Mouse (Mus musculus): ENCODE measurements around the gene Atp5b.
A peak's percentile ranks its signal among the peaks of the same experiment; 100 is the strongest.
"Not testable (repeated sequence)": the region's sequence is repeated elsewhere in the genome, so short reads cannot be mapped to it uniquely, and the experiment has no call there.

Gene Atp5b

GRCm38 (mm10) chr10:128070432-128070831 lies 12.6 kb upstream of the Atp5b start:
- DNase-seq, result not testable (repeated sequence)

- DNase-seq, result not testable (repeated sequence)
Observed at GRCm38 (mm10) chr10:128078269-128078668, 4.8 kb upstream of the Atp5b start.

GRCm38 (mm10) chr10:128080496-128080895 lies 2.6 kb upstream of the Atp5b start:
- DNase-seq, result peak; percentile 17

GRCm38 (mm10) chr10:128081807-128082476 lies 1.1 kb upstream of the Atp5b start:
- no peak for DNase-seq

- DNase-seq, result no peak
Observed at GRCm38 (mm10) chr10:128082477-128082808, 630 bp upstream of the Atp5b start.

GRCm38 (mm10) chr10:128083688-128084087 lies 615 bp downstream of the Atp5b start:
- DNase-seq, result peak; percentile 15

GRCm38 (mm10) chr10:128084160-128084559 lies 1.1 kb downstream of the Atp5b start:
- DNase-seq, result no peak

GRCm38 (mm10) chr10:128086391-128086790 lies 3.3 kb downstream of the Atp5b start:
- peak; percentile 32 for DNase-seq

GRCm38 (mm10) chr10:128087216-128087615 lies 4.1 kb downstream of the Atp5b start:
- DNase-seq, result not testable (repeated sequence)

GRCm38 (mm10) chr10:128088181-128088580 lies 5.1 kb downstream of the Atp5b start:
- no peak for DNase-seq

GRCm38 (mm10) chr10:128089842-128090241 lies 6.8 kb downstream of the Atp5b start:
- no peak for DNase-seq

- DNase-seq, result peak; percentile 85
Observed at GRCm38 (mm10) chr10:128090651-128091563, 7.8 kb downstream of the Atp5b start.

GRCm38 (mm10) chr10:128091564-128092505 lies 8.8 kb downstream of the Atp5b start, which contains the start of gene Baz2a:
TSS of gene Baz2a (plus strand) at chr10:128091577.
- peak; percentile 21 for DNase-seq

- peak; percentile 84 for DNase-seq
Observed at GRCm38 (mm10) chr10:128092506-128093495, 9.7 kb downstream of the Atp5b start.

GRCm38 (mm10) chr10:128093496-128094294 lies 10.6 kb downstream of the Atp5b start:
- no peak for DNase-seq

GRCm38 (mm10) chr10:128094340-128094968 lies 11.4 kb downstream of the Atp5b start:
- DNase-seq, result peak; percentile 48

- DNase-seq, result no peak
Observed at GRCm38 (mm10) chr10:128095003-128095636, 12.0 kb downstream of the Atp5b start.

- DNase-seq, result no peak
Observed at GRCm38 (mm10) chr10:128096313-128096692, 13.2 kb downstream of the Atp5b start.
